Mouse (Mus musculus) stomach, embryonic 15.5 days (tissue): ENCODE measurements around the gene Ccdc57. TPM values are rescaled to one million over a fixed set of nuclear protein-coding genes. Genes with fewer than 3 reads are reported as not detected.
A peak's percentile ranks its signal among the peaks of the same experiment; 100 is the strongest.
"Not testable (repeated sequence)": the region's sequence is repeated elsewhere in the genome, so short reads cannot be mapped to it uniquely, and the experiment has no call there.

Experiments
- ATAC-seq: fragments of 200-750 bp; cut with Nextera tagmentation; 2 replicates; pipeline ENCODE4 v1.8.0; 2017; ENCODE audit warnings: low read depth, moderate number of reproducible peaks, moderate TSS enrichment; ENCODE audit not compliant: insufficient read depth, low FRiP score
- H3K27ac ChIP-seq: fragments of 300-500 bp; sonication (generic); 2 replicates; pipeline ENCODE4 v1.5.1; 2015; ENCODE audit warnings: mild to moderate bottlenecking, inconsistent platforms
- H3K27me3 ChIP-seq: fragments of 300-500 bp; sonication (generic); replicated peaks from 2 replicates; pipeline ENCODE4 v1.6.1; 2015; ENCODE audit warnings: inconsistent platforms
- H3K36me3 ChIP-seq: fragments of 300-500 bp; sonication (generic); 2 replicates; pipeline ENCODE4 v1.6.1; 2015; ENCODE audit warnings: inconsistent platforms
- H3K4me1 ChIP-seq: fragments of 300-500 bp; sonication (generic); 2 replicates; pipeline ENCODE4 v1.6.1; 2015; ENCODE audit warnings: inconsistent platforms
- H3K4me2 ChIP-seq: fragments of 300-500 bp; sonication (generic); 2 replicates; pipeline ENCODE4 v1.6.1; 2015; ENCODE audit warnings: mild to moderate bottlenecking, inconsistent platforms
- H3K4me3 ChIP-seq: fragments of 300-500 bp; sonication (generic); replicated peaks from 2 replicates; pipeline ENCODE4 v1.5.1; 2015; ENCODE audit warnings: inconsistent platforms
- H3K9ac ChIP-seq: fragments of 300-500 bp; sonication (generic); 2 replicates; pipeline ENCODE4 v1.6.1; 2015; ENCODE audit warnings: inconsistent platforms
- H3K9me3 ChIP-seq: fragments of 300-500 bp; sonication (generic); 2 replicates; pipeline ENCODE4 v1.6.1; 2016; ENCODE audit warnings: inconsistent platforms
- WGBS: fragments of 180-500 bp; shearing (Covaris S2); methylation state at CpG from one replicate; pipeline ENCODE4 v1.1.7; 2015; 5-methylcytosine and 5-hydroxymethylcytosine counted together
- polyA plus RNA-seq: library from polyadenylated mRNA; unstranded; fragments of >200 nt; fragmentation: Nextera tagmentation; extraction: Ambion mirVana; gene quantifications from 2 replicates; pipeline ENCODE4 v1.2.1, GENCODE M21; 2015

The Ccdc57 gene
- polyA plus RNA-seq, 1 experiment from 2014 or later, result 4.5 TPM

- 10% methylated on average over 10 of the region's 10 CpGs for WGBS
These were observed 132.4 kb downstream of the Ccdc57 start for GRCm38 (mm10) chr11:120800061-120800904.

GRCm38 (mm10) chr11:120799316-120799890 is 133.3 kb downstream of the Ccdc57 start:
- Histone ChIP-seq H3K4me1 (peaks cover 18% of the 10 kb centered on the region), H3K9ac (no peak overlapping the region)

More at GRCm38 (mm10) chr11:120800061-120800904, 132.4 kb downstream of the Ccdc57 start:
- 0 out of 2 replicates have a peak, but pooled peaks cover 5% of the 10 kb centered on the region for H3K36me3 ChIP-seq
- H3K9ac ChIP-seq, result no peak overlapping the region
- H3K4me2 ChIP-seq, result 0 out of 2 replicates have a peak overlapping the region, but pooled peaks have one; percentile 20
- peaks cover 11% of the 10 kb centered on the region for H3K4me1 ChIP-seq
- H3K4me3 ChIP-seq, result no peak overlapping the region
- no peaks in the 10 kb centered on the region for H3K9me3 ChIP-seq
- ATAC-seq, result peak; percentile 56; the same call in 1 of the 2 replicates
- H3K27ac ChIP-seq, result no peak overlapping the region
- H3K27me3 ChIP-seq, result no peaks in the 10 kb centered on the region

GRCm38 (mm10) chr11:120798244-120798643 is 134.4 kb downstream of the Ccdc57 start:
- no peak overlapping the region for H3K4me3 ChIP-seq
- no peaks in the 10 kb centered on the region for H3K27me3 ChIP-seq
- no peak overlapping the region for H3K27ac ChIP-seq
- no peak for ATAC-seq
- H3K9me3 ChIP-seq, result no peaks in the 10 kb centered on the region
- peaks cover 18% of the 10 kb centered on the region for H3K4me1 ChIP-seq
- H3K9ac ChIP-seq, result no peak overlapping the region
- 81% methylated on average over 3 of the region's 3 CpGs for WGBS
- H3K4me2 ChIP-seq, result no peak overlapping the region
- peaks cover 11% of the 10 kb centered on the region for H3K36me3 ChIP-seq

More at GRCm38 (mm10) chr11:120799316-120799890, 133.3 kb downstream of the Ccdc57 start:
- Histone ChIP-seq H3K27me3 (no peaks in the 10 kb centered on the region), H3K36me3 (peaks cover 2% of the 10 kb centered on the region), H3K4me3 (no peak overlapping the region), H3K9me3 (no peaks in the 10 kb centered on the region), H3K27ac (no peak overlapping the region), H3K4me2 (no peak overlapping the region)
- whole genome bisulfite sequencing, result 63% methylated on average over 6 of the region's 6 CpGs
- ATAC-seq, result no peak

- Histone ChIP-seq H3K9me3 (no peaks in the 10 kb centered on the region), H3K36me3 (peaks cover 25% of the 10 kb centered on the region), H3K4me3 (peak overlapping the region; percentile 93), H3K4me2 (peak overlapping the region; percentile 90), H3K27ac (peak overlapping the region; percentile 53; the same call in 1 of the 2 replicates), H3K9ac (no peak overlapping the region), H3K27me3 (no peaks in the 10 kb centered on the region), H3K4me1 (peaks cover 18% of the 10 kb centered on the region)
- WGBS, result 29% methylated on average over 8 of the region's 8 CpGs
- no peak for ATAC-seq
These were observed 136.1 kb downstream of the Ccdc57 start for GRCm38 (mm10) chr11:120796614-120796946.

GRCm38 (mm10) chr11:120795756-120796613 is 136.7 kb downstream of the Ccdc57 start, which contains the start of gene Dus1l:
TSS of gene Dus1l (minus strand) at chr11:120796403.
- peak within 1 kb of the TSS; percentile 90 for H3K4me2 ChIP-seq
- peaks cover 18% of the 10 kb centered on the region for H3K4me1 ChIP-seq
- ATAC-seq, result peak; percentile 84
- H3K9me3 ChIP-seq, result no peaks in the 10 kb centered on the region
- peaks cover 31% of the 10 kb centered on the region for H3K36me3 ChIP-seq
- H3K27ac ChIP-seq, result peak within 1 kb of the TSS; percentile 53; the same call in 1 of the 2 replicates
- H3K9ac ChIP-seq, result peak within 1 kb of the TSS; percentile 92
- peak within 1 kb of the TSS; percentile 93 for H3K4me3 ChIP-seq
- 1% methylated on average over 59 of the region's 59 CpGs for WGBS
- H3K27me3 ChIP-seq, result no peaks in the 10 kb centered on the region

GRCm38 (mm10) chr11:120792652-120793051 is 140.0 kb downstream of the Ccdc57 start:
- Histone ChIP-seq H3K4me3 (no peak overlapping the region), H3K4me1 (peaks cover 12% of the 10 kb centered on the region), H3K27me3 (no peaks in the 10 kb centered on the region), H3K36me3 (peaks cover 52% of the 10 kb centered on the region), H3K9ac (no peak overlapping the region), H3K27ac (no peak overlapping the region), H3K9me3 (no peaks in the 10 kb centered on the region), H3K4me2 (no peak overlapping the region)
- WGBS, result 95% methylated on average over 9 of the region's 9 CpGs
- no peak for ATAC-seq

- no peak overlapping the region for H3K4me2 ChIP-seq
- no peaks in the 10 kb centered on the region for H3K9me3 ChIP-seq
- H3K4me3 ChIP-seq, result no peak overlapping the region
- ATAC-seq, result no peak
- H3K9ac ChIP-seq, result no peak overlapping the region
- WGBS, result 79% methylated on average over 3 of the region's 3 CpGs
- no peak overlapping the region for H3K27ac ChIP-seq
- H3K4me1 ChIP-seq, result peaks cover 14% of the 10 kb centered on the region
- peaks cover 60% of the 10 kb centered on the region for H3K36me3 ChIP-seq
- H3K27me3 ChIP-seq, result no peaks in the 10 kb centered on the region
These were observed 142.9 kb downstream of the Ccdc57 start for GRCm38 (mm10) chr11:120789810-120790209.

GRCm38 (mm10) chr11:120789355-120789754 is 143.3 kb downstream of the Ccdc57 start:
- Histone ChIP-seq H3K4me3 (no peak overlapping the region), H3K27ac (no peak overlapping the region), H3K9me3 (no peaks in the 10 kb centered on the region), H3K36me3 (peaks cover 57% of the 10 kb centered on the region), H3K9ac (no peak overlapping the region), H3K4me2 (no peak overlapping the region), H3K27me3 (no peaks in the 10 kb centered on the region), H3K4me1 (peaks cover 11% of the 10 kb centered on the region)
- no peak for ATAC-seq
- 81% methylated on average over 4 of the region's 4 CpGs for WGBS

- Histone ChIP-seq H3K4me1 (peaks cover 13% of the 10 kb centered on the region), H3K36me3 (peaks cover 51% of the 10 kb centered on the region)
- not testable (repeated sequence) for H3K9me3 ChIP-seq, H3K9ac ChIP-seq, H3K27ac ChIP-seq, H3K4me3 ChIP-seq, H3K4me2 ChIP-seq, H3K27me3 ChIP-seq, ATAC-seq
- WGBS, result 85% methylated on average over 10 of the region's 10 CpGs
These were observed 144.2 kb downstream of the Ccdc57 start for GRCm38 (mm10) chr11:120788460-120788859.

- no peaks in the 10 kb centered on the region for H3K9me3 ChIP-seq
- H3K9ac ChIP-seq, result peak overlapping the region; percentile 64
- H3K36me3 ChIP-seq, result peaks cover 20% of the 10 kb centered on the region
- H3K27me3 ChIP-seq, result no peaks in the 10 kb centered on the region
- peak overlapping the region; percentile 94 for H3K4me2 ChIP-seq
- WGBS, result 30% methylated on average over 9 of the region's 9 CpGs
- no peak for ATAC-seq
- peak overlapping the region; percentile 93 for H3K4me3 ChIP-seq
- peaks cover 15% of the 10 kb centered on the region for H3K4me1 ChIP-seq
- peak overlapping the region; percentile 78; the same call in 1 of the 2 replicates for H3K27ac ChIP-seq
These were observed 147.5 kb downstream of the Ccdc57 start for GRCm38 (mm10) chr11:120785145-120785544.

GRCm38 (mm10) chr11:120784064-120784791 is 148.4 kb downstream of the Ccdc57 start, which contains the start of the genes Rfng and Gps1:
TSS of gene Rfng (minus strand) at chr11:120784207.
TSS of gene Gps1 (plus strand) at chr11:120784272.
- Histone ChIP-seq H3K36me3 (peaks cover 11% of the 10 kb centered on the region), H3K9me3 (no peaks in the 10 kb centered on the region), H3K4me2 (peak within 1 kb of the TSS; percentile 94), H3K4me3 (peak within 1 kb of the TSS; percentile 93), H3K27ac (peak within 1 kb of the TSS; percentile 78), H3K27me3 (no peaks in the 10 kb centered on the region), H3K9ac (peak within 1 kb of the TSS; percentile 64), H3K4me1 (peaks cover 15% of the 10 kb centered on the region)
- ATAC-seq, result peak; percentile 78
- under 1% methylated on average over 88 of the region's 107 CpGs for WGBS
